In the genomic region with DNA sequence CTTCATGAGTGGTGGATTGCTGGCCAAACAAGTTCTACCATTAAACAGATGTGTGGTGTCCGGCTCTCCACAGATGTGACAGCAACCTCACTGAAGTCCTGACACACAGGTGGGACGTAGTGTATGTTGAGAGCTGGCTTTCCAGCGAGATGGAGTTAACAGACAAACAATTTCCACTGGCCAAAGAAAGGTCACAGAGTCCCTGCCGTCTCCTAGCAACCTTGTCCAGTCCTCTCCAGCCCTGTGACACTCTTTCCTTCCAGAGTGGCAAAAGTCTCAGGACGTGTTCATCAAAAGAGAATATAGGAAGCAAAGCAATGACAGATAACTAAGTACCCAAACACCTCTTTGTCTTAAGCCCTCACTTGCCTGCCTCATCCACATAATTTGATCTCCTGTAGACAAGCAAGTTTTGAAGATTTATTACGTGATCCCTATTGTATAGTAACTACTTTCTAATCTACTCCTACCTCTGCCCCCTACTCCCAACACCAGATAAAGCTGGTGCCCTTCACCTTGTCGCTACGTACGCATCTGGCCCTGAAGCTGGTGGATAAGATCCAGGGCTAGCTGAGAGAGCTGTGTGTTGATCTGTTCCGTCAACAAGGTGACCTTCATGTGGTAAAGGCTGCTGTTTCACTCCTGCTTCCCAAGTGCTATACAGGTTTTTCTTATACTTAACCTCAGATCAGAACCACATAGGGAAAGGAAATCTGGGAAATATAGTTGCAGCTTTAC, we compare ENCODE assay signal across 12 mouse cellular contexts. TPM values are rescaled to one million over a fixed set of nuclear protein-coding genes. Genes with fewer than 3 reads are reported as not detected.
A peak's percentile ranks its signal among the peaks of the same experiment; 100 is the strongest.
DNase-seq lines count a peak whose midpoint lies in the region; ATAC-seq and TF ChIP-seq lines count a peak whose summit lies in the region.
"Had no signal": no experiment of that assay in that cellular context is flagged by ENCODE, and none has a peak within 500 bp of the region (broad histone marks: within the 10 kb centered on the region; RNA-seq: fewer than 3 reads in every experiment).

No protein-coding gene starts in this region.

- H3K36me3 ChIP-seq in kidney, embryonic 14.5 days (ENCODE audit: control insufficient read depth, insufficient read depth, low read length) = peaks cover 7% of the 10 kb centered on the region
- peaks cover 2% of the 10 kb centered on the region; the same call in 1 of the 2 replicates for H3K36me3 ChIP-seq in heart, embryonic 11.5 days (ENCODE audit: control insufficient read depth, insufficient read depth, low read length)
- H3K36me3 ChIP-seq in intestine, postnatal 0 days (ENCODE audit: control insufficient read depth, insufficient read depth) = 0 out of 2 replicates have a peak, but pooled peaks cover 3% of the 10 kb centered on the region
- peaks cover 4% of the 10 kb centered on the region for H3K36me3 ChIP-seq in small intestine, adult 2 months (ENCODE audit: control insufficient read depth, insufficient read depth, low read length)

- intact Hi-C loops in left cerebral cortex, postnatal 14 days (cut with DNase I) = no loop called here

- no peak overlapping the region for H3K27ac ChIP-seq in kidney, embryonic 14.5 days (ENCODE audit: low read depth, low read length)
- H3K27ac ChIP-seq in heart, embryonic 11.5 days (ENCODE audit: low read depth, low read length) = peak overlapping the region; percentile 84
- H3K27ac ChIP-seq in intestine, postnatal 0 days (ENCODE audit: low read depth, low read length) = peak overlapping the region; percentile 60
- H3K27ac ChIP-seq in small intestine, adult 2 months (ENCODE audit: insufficient read depth, low read depth, low read length) = peak overlapping the region; percentile 86
- H3K27ac ChIP-seq: hindbrain, embryonic 14.5 days; liver, embryonic 14.5 days; neural tube, embryonic 15.5 days had no signal

- no peak overlapping the region for H3K4me2 ChIP-seq in kidney, embryonic 14.5 days (replicated peaks; ENCODE audit: low read depth, low read length)
- no peak overlapping the region; the same call in none of the 2 replicates for H3K4me2 ChIP-seq in heart, embryonic 11.5 days
- no peak overlapping the region for H3K4me2 ChIP-seq in intestine, postnatal 0 days (replicated peaks; ENCODE audit: low read depth)
- H3K4me2 ChIP-seq: hindbrain, embryonic 14.5 days; neural tube, embryonic 15.5 days had no signal

- no peaks in the 10 kb centered on the region for H3K27me3 ChIP-seq in kidney, embryonic 14.5 days (ENCODE audit: control insufficient read depth, insufficient read depth, low read length)
- no peaks in the 10 kb centered on the region for H3K27me3 ChIP-seq in heart, embryonic 11.5 days (ENCODE audit: control insufficient read depth, insufficient read depth, low read length)
- H3K27me3 ChIP-seq in intestine, postnatal 0 days (replicated peaks; ENCODE audit: control insufficient read depth, insufficient read depth, low read length) = no peaks in the 10 kb centered on the region
- H3K27me3 ChIP-seq in small intestine, adult 2 months (ENCODE audit: control insufficient read depth, insufficient read depth, low read length) = no peaks in the 10 kb centered on the region
- H3K27me3 ChIP-seq: neural tube, embryonic 15.5 days had no signal

- no peak for TF ChIP-seq POLR2A in small intestine, adult 2 months (IDR thresholded peaks at IDR 0.05; ENCODE audit: low read depth, low read length)

- peak; percentile 48 for DNase-seq in kidney, adult 18-20 months
- no peak for DNase-seq in urinary bladder, postnatal 14 days (ENCODE audit: low spot score)
- DNase-seq in left cerebral cortex, postnatal 14 days (ENCODE audit: low spot score in 2 of 2) = no peak
- DNase-seq: cerebellum, postnatal 14 days; lung, postnatal 10 days had no signal

- peaks cover 11% of the 10 kb centered on the region for H3K4me1 ChIP-seq in kidney, embryonic 14.5 days (ENCODE audit: control insufficient read depth, insufficient read depth, low read length)
- peaks cover 17% of the 10 kb centered on the region for H3K4me1 ChIP-seq in heart, embryonic 11.5 days (ENCODE audit: control insufficient read depth, insufficient read depth, low read length)
- no peaks in the 10 kb centered on the region for H3K4me1 ChIP-seq in intestine, postnatal 0 days (replicated peaks; ENCODE audit: control insufficient read depth, insufficient read depth, low read length)
- peaks cover 7% of the 10 kb centered on the region; the same call in 1 of the 2 replicates for H3K4me1 ChIP-seq in small intestine, adult 2 months (ENCODE audit: control insufficient read depth, insufficient read depth, insufficient read length, low read length)

- no peaks in the 10 kb centered on the region for H3K9me3 ChIP-seq in kidney, embryonic 14.5 days (ENCODE audit: control insufficient read depth, low read length)
- no peaks in the 10 kb centered on the region for H3K9me3 ChIP-seq in heart, embryonic 11.5 days (replicated peaks; ENCODE audit: control insufficient read depth, low read length)
- no peaks in the 10 kb centered on the region for H3K9me3 ChIP-seq in intestine, postnatal 0 days (ENCODE audit: control insufficient read depth)
- H3K9me3 ChIP-seq: neural tube, embryonic 15.5 days had no signal

- no peak overlapping the region for H3K4me3 ChIP-seq in kidney, embryonic 14.5 days (ENCODE audit: low read length)
- no peak overlapping the region for H3K4me3 ChIP-seq in heart, embryonic 11.5 days (ENCODE audit: low read depth, low read length)
- no peak overlapping the region for H3K4me3 ChIP-seq in intestine, postnatal 0 days (ENCODE audit: low read depth, low read length)
- no peak overlapping the region for H3K4me3 ChIP-seq in small intestine, adult 2 months (ENCODE audit: low read depth, low read length)
- H3K4me3 ChIP-seq: neural tube, embryonic 15.5 days had no signal

- H3K9ac ChIP-seq in kidney, embryonic 14.5 days (ENCODE audit: low read depth, low read length) = no peak overlapping the region
- H3K9ac ChIP-seq in heart, embryonic 11.5 days (ENCODE audit: low read depth, low read length) = no peak overlapping the region; the same call in 1 of the 2 replicates
- no peak overlapping the region for H3K9ac ChIP-seq in intestine, postnatal 0 days (ENCODE audit: low read depth, low read length)
- H3K9ac ChIP-seq: hindbrain, embryonic 14.5 days; liver, embryonic 14.5 days; neural tube, embryonic 15.5 days had no signal

- WGBS in kidney, embryonic 14.5 days = 62% methylated on average over 10 of the region's 10 CpGs
- 35% methylated on average over 10 of the region's 10 CpGs for WGBS in heart, embryonic 11.5 days (ENCODE audit: insufficient replicate concordance)
- WGBS in intestine, postnatal 0 days = 55% methylated on average over 10 of the region's 10 CpGs
- 75% methylated on average over 10 of the region's 10 CpGs for whole genome bisulfite sequencing in small intestine, adult 2 months

- TF ChIP-seq CTCF in intestine, postnatal 0 days (IDR thresholded peaks at IDR 0.05; ENCODE audit: low read depth) = no peak
- no peak for TF ChIP-seq CTCF in small intestine, adult 2 months (IDR thresholded peaks at IDR 0.05; ENCODE audit: extremely low read depth, insufficient read length, insufficient replicate concordance, low read depth, low read length)

- ATAC-seq in kidney, embryonic 14.5 days (ENCODE audit: low FRiP score, low TSS enrichment) = no peak
- ATAC-seq in heart, embryonic 11.5 days (replicated peaks; ENCODE audit: insufficient number of reproducible peaks, low FRiP score, low TSS enrichment) = no peak
- ATAC-seq in intestine, postnatal 0 days = no peak

RNA-seq across cellular contexts. Expression of gene Slc25a3, which starts 2.9 kb away (rescaled TPM):
- 544 and 625 TPM in 2 replicates for polyA plus RNA-seq in kidney, embryonic 14.5 days (2014; fragmentation: Nextera tagmentation; extraction: Ambion mirVana)
- 838 and 861 TPM in 2 replicates for polyA plus RNA-seq in heart, embryonic 11.5 days (2014; fragmentation: Nextera tagmentation; extraction: Ambion mirVana)
- 1,127 and 1,178 TPM in 2 replicates for polyA plus RNA-seq in intestine, postnatal 0 days (2015; fragmentation: Nextera tagmentation; extraction: Ambion mirVana)
- 486 and 781 TPM in 2 replicates for polyA plus RNA-seq in small intestine, adult 2 months (2012; rRNA removed)
- total RNA-seq in left cerebral cortex, postnatal 14 days (2021) = 100 to 1,000 TPM; 590 to 599 TPM

RNA-seq across cellular contexts. Expression of gene Ikbip, which starts 44.0 kb away (rescaled TPM):
- 37.9 and 39.6 TPM in 2 replicates for polyA plus RNA-seq in kidney, embryonic 14.5 days (2014; fragmentation: Nextera tagmentation; extraction: Ambion mirVana)
- polyA plus RNA-seq in heart, embryonic 11.5 days (2014; fragmentation: Nextera tagmentation; extraction: Ambion mirVana) = 46.1 and 48.2 TPM in 2 replicates
- 19.4 and 23.0 TPM in 2 replicates for polyA plus RNA-seq in intestine, postnatal 0 days (2015; fragmentation: Nextera tagmentation; extraction: Ambion mirVana)
- 0.67 and 0.85 TPM in 2 replicates for polyA plus RNA-seq in small intestine, adult 2 months (2012; rRNA removed)
- 10 to 100 TPM; 10.1 to 12.2 TPM for total RNA-seq in left cerebral cortex, postnatal 14 days (2021)

RNA-seq across cellular contexts. Expression of gene Apaf1, which starts 44.2 kb away (rescaled TPM):
- polyA plus RNA-seq in kidney, embryonic 14.5 days (2014; fragmentation: Nextera tagmentation; extraction: Ambion mirVana) = 17.8 and 26.2 TPM in 2 replicates
- 17.3 and 19.3 TPM in 2 replicates for polyA plus RNA-seq in heart, embryonic 11.5 days (2014; fragmentation: Nextera tagmentation; extraction: Ambion mirVana)
- 26.5 and 32.4 TPM in 2 replicates for polyA plus RNA-seq in intestine, postnatal 0 days (2015; fragmentation: Nextera tagmentation; extraction: Ambion mirVana)
- polyA plus RNA-seq in small intestine, adult 2 months (2012; rRNA removed) = 8.4 and 13.1 TPM in 2 replicates
- 10 to 100 TPM; 15.8 to 16.1 TPM for total RNA-seq in left cerebral cortex, postnatal 14 days (2021)

RNA-seq across cellular contexts. Expression of gene Tmpo, which starts 54.3 kb away (rescaled TPM):
- 293 and 328 TPM in 2 replicates for polyA plus RNA-seq in kidney, embryonic 14.5 days (2014; fragmentation: Nextera tagmentation; extraction: Ambion mirVana)
- 162 and 170 TPM in 2 replicates for polyA plus RNA-seq in heart, embryonic 11.5 days (2014; fragmentation: Nextera tagmentation; extraction: Ambion mirVana)
- 57.7 and 59.7 TPM in 2 replicates for polyA plus RNA-seq in intestine, postnatal 0 days (2015; fragmentation: Nextera tagmentation; extraction: Ambion mirVana)
- 18.5 and 29.0 TPM in 2 replicates for polyA plus RNA-seq in small intestine, adult 2 months (2012; rRNA removed)
- 10 to 100 TPM; 32.1 to 35.0 TPM for total RNA-seq in left cerebral cortex, postnatal 14 days (2021)

Comparison
In these comparisons a context has a peak if more than half of its experiments do, and no peak if none do; other contexts are left out.
1. RNA of gene Ikbip, which starts 44.0 kb away (polyA plus RNA-seq): 46.1 to 48.2 TPM in heart, embryonic 11.5 days, 37.9 to 39.6 TPM in kidney, embryonic 14.5 days and 19.4 to 23.0 TPM in intestine, postnatal 0 days; 0.67 to 0.85 TPM in small intestine, adult 2 months; every median in the first group is over 10 times any median in the second.